Mouse (Mus musculus): Measurements from ENCODE around the gene Top2a. TPM values are rescaled to one million over a fixed set of nuclear protein-coding genes. Genes with fewer than 3 reads are reported as not detected.

Top2a gene
- polyA plus RNA-seq, 1 experiment from 2014 or later = 332 TPM

DNA sequence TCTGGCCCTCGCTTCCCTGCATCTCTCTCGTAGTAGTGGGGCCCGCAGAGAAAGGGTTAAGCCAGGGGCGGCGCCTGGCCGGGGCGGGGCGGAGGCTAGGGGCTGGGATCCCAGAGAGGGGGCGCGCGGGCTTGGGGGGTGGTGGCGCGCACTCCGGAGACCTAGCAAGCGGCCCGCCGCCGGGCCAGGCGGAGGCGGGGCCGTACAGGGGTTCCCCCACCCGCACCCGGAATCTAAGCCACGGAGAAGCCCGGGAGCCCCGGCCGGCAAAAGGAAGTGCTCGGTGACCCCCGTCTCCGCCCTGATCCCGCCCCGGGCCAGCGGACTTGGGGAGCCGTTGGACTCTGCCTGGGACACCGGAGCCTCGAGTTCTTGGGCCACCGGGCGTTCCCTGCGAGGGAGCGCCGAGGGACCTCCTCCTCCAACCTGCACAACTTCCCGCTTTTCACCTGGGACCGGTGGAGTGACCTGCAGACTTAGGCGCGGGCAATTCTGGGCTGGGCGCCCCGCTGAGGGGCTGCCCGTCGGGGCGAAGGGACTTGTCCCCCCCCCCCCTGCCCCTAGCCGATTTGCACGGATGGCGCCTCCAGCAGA lies 63.6 kb downstream of the Top2a start:
- Histone ChIP-seq H3K4me2 (replicated peaks; ENCODE audit: low read depth, low read length) (peak overlapping the region; percentile 98), H3K36me3 (ENCODE audit: control insufficient read depth, insufficient read depth, low read length) (no peaks in the 10 kb centered on the region), H3K4me3 (ENCODE audit: low read depth, low read length) (peak overlapping the region; percentile 82), H3K4me1 (replicated peaks; ENCODE audit: control insufficient read depth, insufficient read depth, low read length) (peaks cover 20% of the 10 kb centered on the region), H3K27ac (ENCODE audit: low read depth, low read length) (peak overlapping the region; percentile 99), H3K9ac (ENCODE audit: low read depth, low read length) (peak overlapping the region; percentile 88), H3K27me3 (ENCODE audit: control insufficient read depth, insufficient read depth, low read length) (no peaks in the 10 kb centered on the region), H3K9me3 (ENCODE audit: control insufficient read depth, low read length) (no peaks in the 10 kb centered on the region)
- WGBS = 0% methylated on average over 43 of the region's 53 CpGs
- DNase-seq (ENCODE audit: low spot score) (peak; percentile 83), ATAC-seq (ENCODE audit: low FRiP score) (peak; percentile 63)

DNA sequence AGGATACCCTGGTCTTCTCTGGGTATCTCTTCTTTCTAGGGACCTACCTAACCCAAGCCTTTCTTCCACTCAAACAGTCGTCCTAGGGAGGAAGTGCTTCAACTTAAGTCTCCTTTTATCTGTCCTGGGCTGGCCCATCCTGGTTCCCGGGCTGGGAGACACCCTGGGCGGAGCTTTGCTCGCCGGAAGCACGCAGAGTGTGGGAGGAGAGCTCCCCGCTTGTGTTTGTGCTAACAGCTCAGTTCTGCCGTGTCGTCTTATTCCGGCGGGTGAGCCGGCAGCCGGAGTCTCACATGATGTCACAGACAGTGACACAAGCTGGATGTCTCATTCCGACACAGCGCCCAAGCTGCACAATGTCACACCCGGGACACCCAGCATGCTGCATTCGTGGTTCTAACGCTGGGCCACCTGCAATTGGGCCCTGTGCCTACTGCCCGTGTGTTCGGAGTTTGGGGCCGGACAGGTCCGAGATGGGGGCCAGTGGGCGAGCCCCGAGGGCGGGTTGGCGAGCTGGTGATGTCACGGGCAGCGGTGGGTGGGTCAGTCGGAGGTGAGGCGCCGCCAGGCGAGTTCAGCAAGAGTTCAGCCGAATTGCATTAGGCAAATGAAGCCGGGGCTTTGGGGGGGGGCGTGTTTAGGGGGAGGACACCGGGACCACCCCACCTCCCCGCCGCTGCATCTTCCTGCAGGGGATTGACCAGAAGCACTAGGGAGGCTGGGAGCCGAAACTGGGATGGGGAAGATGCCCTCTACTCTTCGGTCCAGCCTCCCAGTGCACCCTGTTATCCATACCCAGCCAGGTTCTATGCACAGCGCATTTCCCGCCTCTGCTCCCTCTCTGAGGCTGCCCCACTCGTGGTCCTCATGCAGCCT lies 64.3 kb downstream of the Top2a start:
- no peaks in the 10 kb centered on the region for H3K27me3 ChIP-seq (ENCODE audit: control insufficient read depth, insufficient read depth, low read length)
- WGBS = 1% methylated on average over 43 of the region's 43 CpGs
- no peaks in the 10 kb centered on the region for H3K9me3 ChIP-seq (ENCODE audit: control insufficient read depth, low read length)
- no peaks in the 10 kb centered on the region for H3K36me3 ChIP-seq (ENCODE audit: control insufficient read depth, insufficient read depth, low read length)
- H3K4me3 ChIP-seq (ENCODE audit: low read depth, low read length) = peak overlapping the region; percentile 82
- H3K4me1 ChIP-seq (replicated peaks; ENCODE audit: control insufficient read depth, insufficient read depth, low read length) = peaks cover 17% of the 10 kb centered on the region
- H3K4me2 ChIP-seq (replicated peaks; ENCODE audit: low read depth, low read length) = peak overlapping the region; percentile 98
- peak overlapping the region; percentile 99 for H3K27ac ChIP-seq (ENCODE audit: low read depth, low read length)
- H3K9ac ChIP-seq (ENCODE audit: low read depth, low read length) = peak overlapping the region; percentile 88
- peak; percentile 28 for ATAC-seq (ENCODE audit: low FRiP score)
- DNase-seq (ENCODE audit: low spot score) = peak; percentile 69

DNA sequence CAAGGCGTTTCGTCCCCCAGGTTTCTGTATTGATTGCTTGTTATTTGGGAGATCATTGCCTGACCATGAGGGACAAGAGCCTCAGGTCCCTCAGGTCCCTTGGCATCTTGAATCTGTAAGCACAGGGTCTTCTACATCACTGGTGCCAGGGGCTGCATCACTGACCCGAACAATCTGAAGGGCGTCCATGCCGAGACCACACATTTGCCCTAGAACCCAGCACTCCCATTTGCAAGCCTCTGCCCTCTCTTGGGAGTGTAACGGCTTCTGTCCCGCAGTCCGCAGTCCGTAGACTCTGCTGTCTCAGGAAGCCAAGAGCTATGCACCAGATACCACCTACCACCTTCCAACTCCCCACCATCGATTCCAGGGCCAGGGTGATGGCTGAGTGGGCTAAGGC lies 67.6 kb downstream of the Top2a start:
- H3K27ac ChIP-seq (ENCODE audit: low read depth, low read length) = no peak overlapping the region
- no peaks in the 10 kb centered on the region for H3K27me3 ChIP-seq (ENCODE audit: control insufficient read depth, insufficient read depth, low read length)
- no peaks in the 10 kb centered on the region for H3K9me3 ChIP-seq (ENCODE audit: control insufficient read depth, low read length)
- ATAC-seq (ENCODE audit: low FRiP score) = no peak
- DNase-seq (ENCODE audit: low spot score) = no peak
- no peak overlapping the region for H3K9ac ChIP-seq (ENCODE audit: low read depth, low read length)
- H3K36me3 ChIP-seq (ENCODE audit: control insufficient read depth, insufficient read depth, low read length) = no peaks in the 10 kb centered on the region
- WGBS = 81% methylated on average over 10 of the region's 10 CpGs
- no peak overlapping the region for H3K4me2 ChIP-seq (replicated peaks; ENCODE audit: low read depth, low read length)
- peaks cover 16% of the 10 kb centered on the region for H3K4me1 ChIP-seq (replicated peaks; ENCODE audit: control insufficient read depth, insufficient read depth, low read length)
- no peak overlapping the region for H3K4me3 ChIP-seq (ENCODE audit: low read depth, low read length)

DNA sequence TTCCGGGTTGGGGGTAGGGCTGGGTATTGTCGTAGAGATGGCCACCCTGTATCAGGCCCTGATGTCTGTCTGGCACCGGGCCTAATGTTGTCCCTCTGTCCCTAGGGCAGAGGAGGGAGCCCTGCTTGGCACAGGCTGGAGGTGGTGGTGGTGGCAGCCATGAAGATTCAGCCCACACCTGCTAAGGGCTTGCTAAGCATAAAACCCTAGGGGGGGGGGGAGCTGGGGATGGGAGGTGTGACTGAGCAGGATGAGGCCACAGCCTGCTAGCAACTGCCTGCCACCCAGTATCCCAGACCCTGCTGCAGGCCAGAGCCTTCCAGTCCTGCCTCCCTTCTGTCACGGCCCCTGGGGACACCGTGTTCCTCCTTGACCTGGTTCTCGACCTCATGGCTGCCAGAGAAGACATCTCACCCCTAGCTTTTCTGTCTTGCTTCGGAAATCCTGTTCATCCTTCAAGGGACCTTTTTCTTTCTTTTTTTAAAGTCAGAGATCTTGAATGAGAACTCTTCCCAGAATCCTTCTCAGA lies 68.2 kb downstream of the Top2a start:
- Histone ChIP-seq H3K9me3 (ENCODE audit: control insufficient read depth, low read length) (no peaks in the 10 kb centered on the region), H3K4me2 (replicated peaks; ENCODE audit: low read depth, low read length) (no peak overlapping the region), H3K4me1 (replicated peaks; ENCODE audit: control insufficient read depth, insufficient read depth, low read length) (peaks cover 16% of the 10 kb centered on the region), H3K36me3 (ENCODE audit: control insufficient read depth, insufficient read depth, low read length) (no peaks in the 10 kb centered on the region), H3K4me3 (ENCODE audit: low read depth, low read length) (no peak overlapping the region), H3K27me3 (ENCODE audit: control insufficient read depth, insufficient read depth, low read length) (no peaks in the 10 kb centered on the region), H3K9ac (ENCODE audit: low read depth, low read length) (no peak overlapping the region), H3K27ac (ENCODE audit: low read depth, low read length) (peak overlapping the region; percentile 71; the same call in 1 of the 2 replicates)
- WGBS = 23% methylated on average over 7 of the region's 7 CpGs
- no peak for ATAC-seq (ENCODE audit: low FRiP score)
- no peak for DNase-seq (ENCODE audit: low spot score)

DNA sequence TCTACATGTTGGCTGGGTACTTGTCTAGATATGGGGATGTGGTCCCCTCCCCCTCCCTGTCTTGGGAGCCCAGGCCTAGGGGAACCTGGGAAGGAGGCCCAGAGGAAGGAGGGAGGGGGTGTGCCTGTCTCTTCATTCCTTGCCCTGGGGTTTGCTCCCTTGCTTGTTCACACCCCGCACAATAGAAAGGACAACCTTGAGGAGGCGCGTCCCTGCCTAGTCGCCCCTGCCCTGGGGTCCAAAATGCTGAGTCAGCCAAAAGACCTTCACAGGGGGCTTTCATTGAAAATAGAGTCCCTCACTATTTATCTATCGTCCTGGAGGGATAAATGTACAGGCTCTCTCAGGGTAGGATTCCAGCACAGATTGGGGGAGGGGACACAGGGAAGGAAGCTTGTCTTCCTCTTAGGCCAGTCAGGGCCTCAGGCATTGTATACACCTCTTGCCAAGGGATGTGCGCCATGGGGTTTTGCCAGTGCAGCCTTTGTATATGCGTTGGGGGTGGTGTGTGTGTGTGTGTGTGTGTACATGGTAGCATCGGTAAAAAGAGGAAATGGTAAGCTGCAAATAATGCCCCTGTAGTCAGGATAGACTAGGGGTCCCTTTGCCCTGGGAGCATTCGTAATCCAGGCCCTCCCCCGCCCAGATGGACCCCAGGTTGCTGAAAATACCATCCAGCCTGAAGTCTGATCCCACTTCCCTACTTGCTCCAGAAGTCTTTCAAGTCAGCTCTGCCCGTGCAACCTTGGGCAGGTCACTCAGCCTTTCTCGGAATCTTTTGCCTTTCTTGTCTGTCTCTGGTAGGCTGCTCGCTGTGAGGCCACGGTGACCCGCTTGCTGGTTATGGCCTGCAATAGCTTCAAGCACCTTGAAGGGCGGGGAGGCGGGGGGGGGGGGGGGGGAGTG lies 68.9 kb downstream of the Top2a start:
- H3K9me3 ChIP-seq (ENCODE audit: control insufficient read depth, low read length) = no peaks in the 10 kb centered on the region
- H3K36me3 ChIP-seq (ENCODE audit: control insufficient read depth, insufficient read depth, low read length) = no peaks in the 10 kb centered on the region
- no peak overlapping the region for H3K4me3 ChIP-seq (ENCODE audit: low read depth, low read length)
- peak overlapping the region; percentile 21; the same call in 1 of the 2 replicates for H3K4me2 ChIP-seq (replicated peaks; ENCODE audit: low read depth, low read length)
- ATAC-seq (ENCODE audit: low FRiP score) (peak; percentile 28; the same call in 1 of the 2 replicates), DNase-seq (ENCODE audit: low spot score) (peak; percentile 40)
- peak overlapping the region; percentile 34; the same call in 1 of the 2 replicates for H3K9ac ChIP-seq (ENCODE audit: low read depth, low read length)
- H3K4me1 ChIP-seq (replicated peaks; ENCODE audit: control insufficient read depth, insufficient read depth, low read length) = peaks cover 16% of the 10 kb centered on the region
- WGBS = 15% methylated on average over 15 of the region's 17 CpGs
- peak overlapping the region; percentile 71 for H3K27ac ChIP-seq (ENCODE audit: low read depth, low read length)
- H3K27me3 ChIP-seq (ENCODE audit: control insufficient read depth, insufficient read depth, low read length) = no peaks in the 10 kb centered on the region

DNA sequence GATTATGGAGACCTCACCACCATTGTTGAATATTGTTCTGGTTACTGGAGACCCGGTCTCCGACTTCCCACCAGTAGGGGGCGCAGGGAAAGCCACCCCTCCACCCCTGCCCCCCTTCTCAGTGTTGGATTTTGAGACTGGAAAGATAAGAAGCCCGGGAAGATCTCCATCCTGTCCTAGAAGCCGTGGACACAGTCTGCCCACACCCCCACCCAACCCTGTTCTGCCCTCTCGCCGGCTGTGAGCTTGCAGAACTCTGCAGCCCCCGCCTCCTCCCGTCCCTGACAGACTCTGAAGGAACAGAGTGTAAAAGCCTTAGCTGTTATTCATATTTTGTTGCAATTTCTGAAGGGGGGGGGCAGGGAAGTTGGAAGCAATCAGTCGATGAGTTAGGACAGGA lies 69.6 kb downstream of the Top2a start:
- ATAC-seq (ENCODE audit: low FRiP score) (peak; percentile 65), DNase-seq (ENCODE audit: low spot score) (peak; percentile 89)
- peak overlapping the region; percentile 34; the same call in 1 of the 2 replicates for H3K9ac ChIP-seq (ENCODE audit: low read depth, low read length)
- WGBS = 6% methylated on average over 10 of the region's 10 CpGs
- H3K36me3 ChIP-seq (ENCODE audit: control insufficient read depth, insufficient read depth, low read length) = no peaks in the 10 kb centered on the region
- H3K9me3 ChIP-seq (ENCODE audit: control insufficient read depth, low read length) = no peaks in the 10 kb centered on the region
- H3K4me2 ChIP-seq (replicated peaks; ENCODE audit: low read depth, low read length) = peak overlapping the region; percentile 21; the same call in 1 of the 2 replicates
- peaks cover 16% of the 10 kb centered on the region for H3K4me1 ChIP-seq (replicated peaks; ENCODE audit: control insufficient read depth, insufficient read depth, low read length)
- peak overlapping the region; percentile 8; the same call in 1 of the 2 replicates for H3K4me3 ChIP-seq (ENCODE audit: low read depth, low read length)
- peak overlapping the region; percentile 71 for H3K27ac ChIP-seq (ENCODE audit: low read depth, low read length)
- no peaks in the 10 kb centered on the region for H3K27me3 ChIP-seq (ENCODE audit: control insufficient read depth, insufficient read depth, low read length)

DNA sequence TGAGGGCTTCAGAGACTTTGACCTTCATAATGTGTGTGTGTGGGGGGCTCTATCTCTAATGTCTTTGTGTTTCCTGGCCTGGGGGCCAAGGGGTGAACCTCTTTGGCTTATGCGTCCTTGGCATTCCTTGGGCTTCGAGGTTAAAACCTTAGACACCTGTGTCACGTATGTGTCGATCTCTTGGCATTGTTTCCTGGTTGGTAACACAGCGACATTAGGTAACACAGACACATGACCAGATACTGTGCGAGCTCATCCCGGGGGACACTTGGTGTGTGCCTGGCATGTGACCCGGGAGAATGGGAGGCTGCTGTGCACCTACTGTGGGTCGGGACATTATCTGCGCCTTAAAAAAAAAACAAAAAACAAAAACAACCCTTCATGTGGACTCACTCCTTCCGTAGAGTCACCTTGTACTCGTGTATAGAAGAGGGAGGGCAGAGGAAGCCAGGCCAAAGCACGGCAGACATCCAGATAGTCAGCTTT lies 70.1 kb downstream of the Top2a start:
- no peaks in the 10 kb centered on the region for H3K9me3 ChIP-seq (ENCODE audit: control insufficient read depth, low read length)
- DNase-seq (ENCODE audit: low spot score) (no peak), ATAC-seq (ENCODE audit: low FRiP score) (no peak)
- 32% methylated on average over 13 of the region's 13 CpGs for WGBS
- H3K4me1 ChIP-seq (replicated peaks; ENCODE audit: control insufficient read depth, insufficient read depth, low read length) = peaks cover 16% of the 10 kb centered on the region
- no peak overlapping the region for H3K4me3 ChIP-seq (ENCODE audit: low read depth, low read length)
- H3K27ac ChIP-seq (ENCODE audit: low read depth, low read length) = peak overlapping the region; percentile 71; the same call in 1 of the 2 replicates
- peak overlapping the region; percentile 21; the same call in 1 of the 2 replicates for H3K4me2 ChIP-seq (replicated peaks; ENCODE audit: low read depth, low read length)
- no peaks in the 10 kb centered on the region for H3K27me3 ChIP-seq (ENCODE audit: control insufficient read depth, insufficient read depth, low read length)
- H3K36me3 ChIP-seq (ENCODE audit: control insufficient read depth, insufficient read depth, low read length) = no peaks in the 10 kb centered on the region
- peak overlapping the region; percentile 34; the same call in 1 of the 2 replicates for H3K9ac ChIP-seq (ENCODE audit: low read depth, low read length)

DNA sequence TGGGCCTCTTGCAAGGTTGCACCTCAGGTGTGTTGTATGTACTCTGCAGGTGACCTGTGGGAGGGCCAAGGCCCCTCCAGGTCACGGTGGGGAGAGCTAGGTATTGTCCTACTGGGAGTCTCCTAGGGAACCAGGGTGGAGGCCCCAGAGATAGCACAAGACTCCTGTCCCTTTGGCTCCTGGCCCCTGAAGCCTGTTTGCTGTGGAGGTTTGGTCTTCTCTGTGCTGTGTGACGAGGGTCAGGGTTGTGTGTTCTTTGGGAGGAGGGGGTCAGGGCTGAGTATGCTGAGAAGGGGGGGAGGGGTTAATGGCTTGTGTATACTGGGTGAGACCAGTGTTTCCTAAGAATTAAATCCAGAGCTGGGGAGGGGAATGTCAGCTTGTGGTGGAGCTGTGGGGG lies 70.6 kb downstream of the Top2a start:
- 27% methylated on average over 2 of the region's 2 CpGs for WGBS
- Histone ChIP-seq H3K9ac (ENCODE audit: low read depth, low read length) (no peak overlapping the region), H3K4me1 (replicated peaks; ENCODE audit: control insufficient read depth, insufficient read depth, low read length) (peaks cover 16% of the 10 kb centered on the region), H3K36me3 (ENCODE audit: control insufficient read depth, insufficient read depth, low read length) (no peaks in the 10 kb centered on the region), H3K27ac (ENCODE audit: low read depth, low read length) (no peak overlapping the region), H3K27me3 (ENCODE audit: control insufficient read depth, insufficient read depth, low read length) (no peaks in the 10 kb centered on the region), H3K4me2 (replicated peaks; ENCODE audit: low read depth, low read length) (no peak overlapping the region), H3K9me3 (ENCODE audit: control insufficient read depth, low read length) (no peaks in the 10 kb centered on the region), H3K4me3 (ENCODE audit: low read depth, low read length) (no peak overlapping the region)
- peak; percentile 19 for DNase-seq (ENCODE audit: low spot score)
- peak; percentile 12; the same call in 1 of the 2 replicates for ATAC-seq (ENCODE audit: low FRiP score)
